Mouse (Mus musculus) small intestine, adult 2 months (tissue): ENCODE measurements around the gene Ap2s1.

ENCODE experiments used
- CTCF ChIP-seq: fragments of 200-500 bp; IDR thresholded peaks from 2 replicates; pipeline ENCODE4 v1.5.1; 2012; ENCODE audit warnings: low read depth, mild to moderate bottlenecking, control low read depth, inconsistent platforms, low read length, moderate library complexity, mixed read lengths; ENCODE audit not compliant: insufficient replicate concordance, insufficient read length; ENCODE audit errors: extremely low read depth
- POLR2A ChIP-seq: fragments of 200-500 bp; IDR thresholded peaks from 2 replicates; pipeline ENCODE4 v1.6.1; 2012; ENCODE audit warnings: low read depth, mild to moderate bottlenecking, control low read depth, inconsistent platforms, low read length, moderate library complexity

DNA sequence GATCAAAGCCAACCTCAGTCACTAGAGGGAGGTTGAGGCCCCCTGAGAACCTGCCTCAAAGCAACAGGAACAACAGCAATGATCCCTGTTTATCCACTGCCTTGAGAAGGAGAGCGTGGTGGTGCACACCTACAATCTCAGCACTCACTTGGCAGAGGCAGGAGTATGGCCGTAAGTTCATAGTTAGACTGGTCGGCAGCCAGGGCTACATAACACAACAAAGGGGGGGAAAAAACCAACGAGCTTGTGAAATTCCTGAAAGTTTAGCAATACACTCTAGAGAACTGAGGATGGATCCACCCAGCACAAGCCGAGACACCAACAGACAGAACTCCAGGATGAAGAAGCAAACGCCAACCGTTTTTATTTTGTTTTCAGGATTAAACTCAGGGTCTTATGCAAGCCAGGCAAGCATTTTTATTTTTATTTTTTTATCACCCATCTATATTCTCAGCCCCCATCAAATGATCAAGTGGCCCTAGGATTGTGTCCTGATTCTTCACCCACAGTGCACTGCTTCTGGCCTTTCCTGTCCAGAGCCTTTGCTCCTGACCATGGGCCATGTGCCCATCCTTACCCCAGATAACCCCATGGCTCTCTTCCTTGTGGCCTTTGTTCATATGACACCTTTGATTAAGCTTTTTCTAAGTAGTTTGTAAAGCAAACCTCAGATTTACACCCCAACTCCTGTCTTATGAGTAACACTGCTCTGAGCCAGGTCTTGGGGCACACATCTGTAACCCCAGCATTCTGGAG, 25.4 kb downstream of the Ap2s1 start:
- no peak for TF ChIP-seq CTCF
- TF ChIP-seq POLR2A: no peak
